In the genomic region with DNA sequence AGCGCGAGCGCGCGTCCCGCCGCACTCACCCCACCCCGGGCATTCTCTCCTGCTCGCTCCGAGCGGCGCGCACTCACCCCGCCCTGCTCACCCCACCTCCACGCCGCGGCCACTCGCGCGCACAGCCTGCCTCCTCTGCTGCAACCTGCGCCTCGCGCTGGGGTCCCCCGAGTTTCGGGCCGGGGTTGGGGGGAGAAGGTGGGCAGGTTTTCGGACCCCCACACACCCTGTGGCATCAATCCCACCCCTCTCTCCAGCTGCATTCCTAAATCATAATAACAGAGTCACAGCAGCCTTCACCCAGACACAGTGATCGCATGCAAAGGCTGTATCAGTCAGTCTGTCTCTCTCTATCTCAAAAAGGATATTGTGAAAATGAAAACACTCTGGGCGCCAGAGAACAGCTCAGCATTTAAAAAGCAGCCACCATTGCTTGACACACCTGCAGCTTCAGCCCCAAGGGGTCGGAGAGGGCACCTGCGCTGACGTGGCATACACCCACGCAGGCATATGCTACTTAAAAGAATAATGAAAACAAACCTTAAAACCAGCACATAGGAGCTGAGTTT, we compare ENCODE assay signal across 8 mouse cellular contexts. TPM values are rescaled to one million over a fixed set of nuclear protein-coding genes. Genes with fewer than 3 reads are reported as not detected.
DNase-seq lines count a peak whose midpoint lies in the region; ATAC-seq and TF ChIP-seq lines count a peak whose summit lies in the region.

Atp9a (minus strand) TSS at position 351 of the 569 bp plus-strand sequence.

- H3K36me3 ChIP-seq in heart, embryonic 11.5 days (ENCODE audit: control insufficient read depth, insufficient read depth, low read length), result no peaks in the 10 kb centered on the region
- no peaks in the 10 kb centered on the region for H3K36me3 ChIP-seq in kidney, embryonic 14.5 days (ENCODE audit: control insufficient read depth, insufficient read depth, low read length)
- H3K36me3 ChIP-seq in limb, embryonic 13.5 days, result no peaks in the 10 kb centered on the region
- no peaks in the 10 kb centered on the region for H3K36me3 ChIP-seq in midbrain, embryonic 16.5 days (ENCODE audit: control insufficient read depth, insufficient read depth, low read length)
- no peaks in the 10 kb centered on the region for H3K36me3 ChIP-seq in stomach, postnatal 0 days (ENCODE audit: control insufficient read depth, insufficient read depth, low read length)

- no peaks in the 10 kb centered on the region for H3K4me1 ChIP-seq in heart, embryonic 11.5 days (ENCODE audit: control insufficient read depth, insufficient read depth, low read length)
- H3K4me1 ChIP-seq in kidney, embryonic 14.5 days (ENCODE audit: control insufficient read depth, insufficient read depth, low read length), result 0 out of 2 replicates have a peak, but pooled peaks cover 4% of the 10 kb centered on the region
- H3K4me1 ChIP-seq in limb, embryonic 13.5 days, result 0 out of 2 replicates have a peak, but pooled peaks cover 2% of the 10 kb centered on the region
- peaks cover 5% of the 10 kb centered on the region; the same call in 1 of the 2 replicates for H3K4me1 ChIP-seq in midbrain, embryonic 16.5 days (ENCODE audit: control insufficient read depth, insufficient read depth, low read length)
- H3K4me1 ChIP-seq in stomach, postnatal 0 days (replicated peaks; ENCODE audit: control insufficient read depth, insufficient read depth), result no peaks in the 10 kb centered on the region

- peak within 1 kb of the TSS; percentile 80 for H3K9ac ChIP-seq in heart, embryonic 11.5 days (ENCODE audit: low read depth, low read length)
- H3K9ac ChIP-seq in kidney, embryonic 14.5 days (ENCODE audit: low read depth, low read length), result peak within 1 kb of the TSS; percentile 69
- H3K9ac ChIP-seq in limb, embryonic 13.5 days, result peak within 1 kb of the TSS; percentile 82
- peak within 1 kb of the TSS; percentile 93 for H3K9ac ChIP-seq in midbrain, embryonic 16.5 days (ENCODE audit: low read depth, low read length)
- H3K9ac ChIP-seq in stomach, postnatal 0 days (ENCODE audit: low read length), result peak within 1 kb of the TSS; percentile 90

- no peaks in the 10 kb centered on the region for H3K27me3 ChIP-seq in heart, embryonic 11.5 days (ENCODE audit: control insufficient read depth, insufficient read depth, low read length)
- H3K27me3 ChIP-seq in kidney, embryonic 14.5 days (ENCODE audit: control insufficient read depth, insufficient read depth, low read length), result no peaks in the 10 kb centered on the region
- no peaks in the 10 kb centered on the region for H3K27me3 ChIP-seq in limb, embryonic 13.5 days
- H3K27me3 ChIP-seq in midbrain, embryonic 16.5 days (ENCODE audit: control insufficient read depth, insufficient read depth, low read depth, low read length), result no peaks in the 10 kb centered on the region
- H3K27me3 ChIP-seq in stomach, postnatal 0 days (ENCODE audit: control insufficient read depth, insufficient read depth, low read length), result no peaks in the 10 kb centered on the region

- 9% methylated on average over 17 of the region's 33 CpGs for WGBS in heart, embryonic 11.5 days (ENCODE audit: insufficient replicate concordance)
- 6% methylated on average over 29 of the region's 33 CpGs for WGBS in kidney, embryonic 14.5 days
- WGBS in limb, embryonic 13.5 days, result 7% methylated on average over 32 of the region's 33 CpGs
- WGBS in midbrain, embryonic 16.5 days, result 7% methylated on average over 23 of the region's 33 CpGs
- WGBS in stomach, postnatal 0 days, result 7% methylated on average over 23 of the region's 33 CpGs

- H3K4me2 ChIP-seq in heart, embryonic 11.5 days, result peak within 1 kb of the TSS; percentile 82
- H3K4me2 ChIP-seq in kidney, embryonic 14.5 days (replicated peaks; ENCODE audit: low read depth, low read length), result peak within 1 kb of the TSS; percentile 90
- H3K4me2 ChIP-seq in limb, embryonic 13.5 days (replicated peaks), result peak within 1 kb of the TSS; percentile 76
- H3K4me2 ChIP-seq in midbrain, embryonic 16.5 days (ENCODE audit: low read length), result peak within 1 kb of the TSS; percentile 63
- H3K4me2 ChIP-seq in stomach, postnatal 0 days (replicated peaks; ENCODE audit: low read depth), result peak within 1 kb of the TSS; percentile 77

- 0 out of 2 replicates have a peak, but pooled peaks have one; percentile 28 for ATAC-seq in heart, embryonic 11.5 days (replicated peaks; ENCODE audit: insufficient number of reproducible peaks, low FRiP score, low TSS enrichment)
- ATAC-seq in kidney, embryonic 14.5 days (ENCODE audit: low FRiP score, low TSS enrichment), result peak; percentile 41; the same call in 1 of the 2 replicates
- ATAC-seq in limb, embryonic 13.5 days (ENCODE audit: low FRiP score, low read depth), result peak; percentile 52
- peak; percentile 82 for ATAC-seq in midbrain, embryonic 16.5 days
- peak; percentile 71 for ATAC-seq in stomach, postnatal 0 days (ENCODE audit: low FRiP score, low TSS enrichment)

- H3K4me3 ChIP-seq in heart, embryonic 11.5 days (ENCODE audit: low read depth, low read length), result peak within 1 kb of the TSS; percentile 71
- H3K4me3 ChIP-seq in kidney, embryonic 14.5 days (ENCODE audit: low read length), result peak within 1 kb of the TSS; percentile 79
- H3K4me3 ChIP-seq in limb, embryonic 13.5 days, result peak within 1 kb of the TSS; percentile 88
- H3K4me3 ChIP-seq in midbrain, embryonic 16.5 days (ENCODE audit: low read depth, low read length), result peak within 1 kb of the TSS; percentile 95
- peak within 1 kb of the TSS; percentile 83 for H3K4me3 ChIP-seq in stomach, postnatal 0 days (ENCODE audit: low read depth, low read length)

- TF ChIP-seq EP300 in stomach, postnatal 0 days (optimal IDR thresholded peaks at IDR 0.05), result no peak

- H3K27ac ChIP-seq in heart, embryonic 11.5 days (ENCODE audit: low read depth, low read length), result no peak within 1 kb of the TSS
- peak within 1 kb of the TSS; percentile 0; the same call in 1 of the 2 replicates for H3K27ac ChIP-seq in kidney, embryonic 14.5 days (ENCODE audit: low read depth, low read length)
- peak within 1 kb of the TSS; percentile 72 for H3K27ac ChIP-seq in limb, embryonic 13.5 days
- peak within 1 kb of the TSS; percentile 99 for H3K27ac ChIP-seq in midbrain, embryonic 16.5 days (ENCODE audit: low read length)
- H3K27ac ChIP-seq in stomach, postnatal 0 days (replicated peaks), result peak within 1 kb of the TSS; percentile 92

- DNase-seq in urinary bladder, adult 2 months (ENCODE audit: low spot score), result peak; percentile 59
- no peak for DNase-seq in urinary bladder, postnatal 10 days (ENCODE audit: low spot score)
- DNase-seq in fat pad, adult 2 months (ENCODE audit: extremely low read depth, low read depth, low spot score), result peak; percentile 34
- peak; percentile 81 for DNase-seq in stomach, postnatal 0 days (ENCODE audit: low spot score)

- peaks cover 2% of the 10 kb centered on the region; the same call in 1 of the 2 replicates for H3K9me3 ChIP-seq in heart, embryonic 11.5 days (replicated peaks; ENCODE audit: control insufficient read depth, low read length)
- peaks cover 5% of the 10 kb centered on the region; the same call in 1 of the 2 replicates for H3K9me3 ChIP-seq in kidney, embryonic 14.5 days (ENCODE audit: control insufficient read depth, low read length)
- peaks cover 5% of the 10 kb centered on the region; the same call in 1 of the 2 replicates for H3K9me3 ChIP-seq in limb, embryonic 13.5 days
- H3K9me3 ChIP-seq in midbrain, embryonic 16.5 days (replicated peaks; ENCODE audit: control insufficient read depth, low read length, poor library complexity, severe bottlenecking), result no peaks in the 10 kb centered on the region
- H3K9me3 ChIP-seq in stomach, postnatal 0 days (ENCODE audit: control insufficient read depth, low read length), result no peaks in the 10 kb centered on the region

- TF ChIP-seq CTCF in stomach, postnatal 0 days (IDR thresholded peaks at IDR 0.05; ENCODE audit: low read depth), result no peak

RNA-seq across cellular contexts. Expression of gene Atp9a, which starts in this region (rescaled TPM):
- polyA plus RNA-seq in urinary bladder, adult 2 months (2012; rRNA removed), result 32.4 and 42.3 TPM in 2 replicates
- 7.5 and 9.4 TPM in 2 replicates for polyA plus RNA-seq in heart, embryonic 11.5 days (2014; fragmentation: Nextera tagmentation; extraction: Ambion mirVana)
- 4.6 and 8.0 TPM in 2 replicates for polyA plus RNA-seq in kidney, embryonic 14.5 days (2014; fragmentation: Nextera tagmentation; extraction: Ambion mirVana)
- polyA plus RNA-seq in limb, embryonic 13.5 days (2015; fragmentation: Nextera tagmentation; extraction: Ambion mirVana), result 22.3 and 22.6 TPM in 2 replicates
- 88.4 and 97.1 TPM in 2 replicates for polyA plus RNA-seq in midbrain, embryonic 16.5 days (2015; fragmentation: Nextera tagmentation; extraction: Ambion mirVana)
- 24.1 and 29.2 TPM in 2 replicates for polyA plus RNA-seq in stomach, postnatal 0 days (2015; fragmentation: Nextera tagmentation; extraction: Ambion mirVana)

Comparison
In these comparisons a context has a peak if more than half of its experiments do, and no peak if none do; other contexts are left out.
1. ATAC-seq: peak in every context shown above with its lines; median percentile 82 in midbrain, embryonic 16.5 days; 71 in stomach, postnatal 0 days; 52 in limb, embryonic 13.5 days; 41 in kidney, embryonic 14.5 days; 28 in heart, embryonic 11.5 days.